In genomic region chr8:35206271-35206670, GRCm38 (mm10) we compare ENCODE assay signal across 10 mouse cellular contexts.
DNase-seq lines count a peak whose midpoint lies in the region; ATAC-seq and TF ChIP-seq lines count a peak whose summit lies in the region.
"Had no signal": no experiment of that assay in that cellular context is flagged by ENCODE, and none has a peak within 500 bp of the region (broad histone marks: within the 10 kb centered on the region; RNA-seq: fewer than 3 reads in every experiment).

No protein-coding gene starts in this region.

- no peak overlapping the region for H3K27ac ChIP-seq in lung, embryonic 14.5 days (ENCODE audit: low read depth)
- peak overlapping the region; percentile 66 for H3K27ac ChIP-seq in heart, embryonic 16.5 days (ENCODE audit: low read length)
- H3K27ac ChIP-seq in liver, embryonic 14.5 days, result no peak overlapping the region
- H3K27ac ChIP-seq in hindbrain, embryonic 14.5 days, result no peak overlapping the region

- no peak overlapping the region for H3K4me3 ChIP-seq in lung, embryonic 14.5 days (ENCODE audit: low read depth, low read length)
- H3K4me3 ChIP-seq in lung, adult 2 months (replicated peaks; ENCODE audit: extremely low read depth, low read depth, low read length), result no peak overlapping the region
- H3K4me3 ChIP-seq in heart, embryonic 16.5 days (ENCODE audit: low read length), result no peak overlapping the region; the same call in 1 of the 2 replicates
- H3K4me3 ChIP-seq in liver, embryonic 14.5 days (ENCODE audit: insufficient read depth in 1 of 2, low read depth in 2 of 2, low read length in 2 of 2), result no peak overlapping the region
- H3K4me3 ChIP-seq in hindbrain, embryonic 14.5 days (replicated peaks; ENCODE audit: low read length), result no peak overlapping the region

- no peak overlapping the region for H3K9ac ChIP-seq in lung, embryonic 14.5 days
- H3K9ac ChIP-seq in heart, embryonic 16.5 days (ENCODE audit: low read length), result no peak overlapping the region
- no peak overlapping the region for H3K9ac ChIP-seq in liver, embryonic 14.5 days (replicated peaks)
- no peak overlapping the region for H3K9ac ChIP-seq in hindbrain, embryonic 14.5 days

- no peaks in the 10 kb centered on the region for H3K9me3 ChIP-seq in lung, embryonic 14.5 days (ENCODE audit: low read depth, low read length)
- no peaks in the 10 kb centered on the region for H3K9me3 ChIP-seq in heart, embryonic 16.5 days (replicated peaks; ENCODE audit: control insufficient read depth, low read length)
- no peaks in the 10 kb centered on the region for H3K9me3 ChIP-seq in liver, embryonic 14.5 days (ENCODE audit: control insufficient read depth, low read length)
- H3K9me3 ChIP-seq in hindbrain, embryonic 14.5 days (ENCODE audit: control insufficient read depth, low read length), result no peaks in the 10 kb centered on the region

- no peak for DNase-seq in lung, embryonic 14.5 days
- DNase-seq in lung, adult 2 months, result no peak
- peak; percentile 13 to 25 (median 19) for DNase-seq in liver, embryonic 14.5 days (ENCODE audit: low read depth in 3 of 3, low spot score in 3 of 3)
- DNase-seq in thymus, postnatal 4 days, result peak; percentile 52
- DNase-seq in hindbrain, embryonic 14.5 days (ENCODE audit: low spot score), result no peak
- no peak for DNase-seq in left cerebral cortex, postnatal 25 days (ENCODE audit: low spot score in 2 of 2)
- DNase-seq in layer of hippocampus, adult 11-12 months (ENCODE audit: low spot score), result no peak
- DNase-seq: right cerebral cortex, adult 18-20 months had no signal

- H3K4me2 ChIP-seq in lung, embryonic 14.5 days, result 0 out of 2 replicates have a peak overlapping the region, but pooled peaks have one; percentile 41
- peak overlapping the region; percentile 59 for H3K4me2 ChIP-seq in heart, embryonic 16.5 days (ENCODE audit: low read depth, low read length)
- peak overlapping the region; percentile 43 for H3K4me2 ChIP-seq in liver, embryonic 14.5 days (ENCODE audit: low read depth)
- H3K4me2 ChIP-seq in hindbrain, embryonic 14.5 days (replicated peaks), result no peak overlapping the region

- TF ChIP-seq POLR2A in lung, adult 2 months (IDR thresholded peaks at IDR 0.05; ENCODE audit: borderline replicate concordance, extremely low read depth, low read depth, low read length), result no peak

- peaks cover 12% of the 10 kb centered on the region; the same call in 1 of the 2 replicates for H3K4me1 ChIP-seq in lung, embryonic 14.5 days (ENCODE audit: insufficient read depth)
- H3K4me1 ChIP-seq in lung, adult 2 months (ENCODE audit: control insufficient read depth, insufficient read depth, low read length), result no peaks in the 10 kb centered on the region; the same call in 1 of the 2 replicates
- H3K4me1 ChIP-seq in heart, embryonic 16.5 days (ENCODE audit: control insufficient read depth, insufficient read depth, low read length), result peaks cover 22% of the 10 kb centered on the region
- H3K4me1 ChIP-seq in liver, embryonic 14.5 days (replicated peaks; ENCODE audit: control insufficient read depth in 2 of 2, insufficient read depth in 2 of 2, low read length in 1 of 2), result peaks cover 0 to 16% of the 10 kb centered on the region in 2 experiments; a peak in 2 of 4 replicates
- no peaks in the 10 kb centered on the region for H3K4me1 ChIP-seq in hindbrain, embryonic 14.5 days (replicated peaks; ENCODE audit: control insufficient read depth, insufficient read depth, low read length)

- no peaks in the 10 kb centered on the region for H3K36me3 ChIP-seq in lung, embryonic 14.5 days (ENCODE audit: insufficient read depth)
- H3K36me3 ChIP-seq in heart, embryonic 16.5 days (ENCODE audit: control insufficient read depth, insufficient read depth), result no peaks in the 10 kb centered on the region
- no peaks in the 10 kb centered on the region for H3K36me3 ChIP-seq in liver, embryonic 14.5 days (replicated peaks; ENCODE audit: control insufficient read depth, insufficient read depth, low read depth)
- H3K36me3 ChIP-seq in hindbrain, embryonic 14.5 days (replicated peaks; ENCODE audit: control insufficient read depth, insufficient read depth), result no peaks in the 10 kb centered on the region
- H3K36me3 ChIP-seq: G1E had no signal

- no peak for TF ChIP-seq EP300 in liver, embryonic 14.5 days (IDR thresholded peaks at IDR 0.05; ENCODE audit: low read depth)

- intact Hi-C loops in left cerebral cortex, postnatal 25 days (cut with DNase I), result no loop called here

- ATAC-seq in lung, embryonic 14.5 days (ENCODE audit: insufficient read depth), result no peak
- ATAC-seq in heart, embryonic 16.5 days (replicated peaks; ENCODE audit: extremely low read depth, insufficient read depth, low FRiP score), result peak; percentile 80
- peak; percentile 72 for ATAC-seq in liver, embryonic 14.5 days (ENCODE audit: insufficient read depth)
- ATAC-seq in hindbrain, embryonic 14.5 days (ENCODE audit: low FRiP score), result no peak

- no peak for TF ChIP-seq CTCF in lung, embryonic 14.5 days (IDR thresholded peaks at IDR 0.05; ENCODE audit: low read depth)
- TF ChIP-seq CTCF in lung, adult 2 months (IDR thresholded peaks at IDR 0.05; ENCODE audit: insufficient read depth, low read length), result no peak
- TF ChIP-seq CTCF in liver, embryonic 14.5 days (IDR thresholded peaks at IDR 0.05; ENCODE audit: low read depth), result no peak

- no peaks in the 10 kb centered on the region for H3K27me3 ChIP-seq in lung, embryonic 14.5 days (ENCODE audit: insufficient read depth, low read length)
- H3K27me3 ChIP-seq in heart, embryonic 16.5 days (ENCODE audit: control insufficient read depth, insufficient read depth, low read length), result no peaks in the 10 kb centered on the region
- no peaks in the 10 kb centered on the region for H3K27me3 ChIP-seq in liver, embryonic 14.5 days (ENCODE audit: control insufficient read depth, insufficient read depth, low read length)
- H3K27me3 ChIP-seq in hindbrain, embryonic 14.5 days (ENCODE audit: control insufficient read depth, insufficient read depth, low read length), result no peaks in the 10 kb centered on the region

- WGBS in lung, embryonic 14.5 days, result 33% methylated on average over 6 of the region's 6 CpGs
- 37% methylated on average over 6 of the region's 6 CpGs for WGBS in lung, adult 2 months
- 22% methylated on average over 6 of the region's 6 CpGs for WGBS in heart, embryonic 16.5 days
- 8% methylated on average over 6 of the region's 6 CpGs for WGBS in liver, embryonic 14.5 days (ENCODE audit: insufficient replicate concordance)
- WGBS in hindbrain, embryonic 14.5 days, result 61% methylated on average over 6 of the region's 6 CpGs

Comparison
In these comparisons a context has a peak if more than half of its experiments do, and no peak if none do; other contexts are left out.
1. ATAC-seq: peak in heart, embryonic 16.5 days (single experiment) and liver, embryonic 14.5 days (single experiment); none in lung, embryonic 14.5 days (single experiment) and hindbrain, embryonic 14.5 days (single experiment).
2. DNase-seq: peak in liver, embryonic 14.5 days (3 of 3) and thymus, postnatal 4 days (single experiment); none in lung, embryonic 14.5 days (single experiment), lung, adult 2 months (single experiment), hindbrain, embryonic 14.5 days (single experiment), left cerebral cortex, postnatal 25 days (0 of 2) and layer of hippocampus, adult 11-12 months (single experiment).